Mouse (Mus musculus): Measurements from ENCODE around the gene Tmem69. TPM values are rescaled to one million over a fixed set of nuclear protein-coding genes. Genes with fewer than 3 reads are reported as not detected.

The Tmem69 gene
- polyA plus RNA-seq (2015; fragmentation: Nextera tagmentation; extraction: Ambion mirVana), result 25.0 and 27.5 TPM in 2 replicates

- Histone ChIP-seq H3K9me3 (no peaks in the 10 kb centered on the region), H3K4me2 (peak within 1 kb of the TSS; percentile 83), H3K36me3 (peaks cover 11% of the 10 kb centered on the region), H3K27ac (peak within 1 kb of the TSS; percentile 91), H3K4me3 (peak within 1 kb of the TSS; percentile 87), H3K27me3 (no peaks in the 10 kb centered on the region), H3K9ac (peak within 1 kb of the TSS; percentile 83), H3K4me1 (replicated peaks) (peaks cover 29% of the 10 kb centered on the region)
- WGBS, result 5% methylated on average over 23 of the region's 23 CpGs
- no peak for ATAC-seq (ENCODE audit: low FRiP score)
Measured at GRCm38 (mm10) chr4:116555413-116556300, at the start of gene Tmem69. Gene Tmem69, minus strand, starts transcription at chr4:116555936.

GRCm38 (mm10) chr4:116596978-116597881, 41.5 kb upstream of the Tmem69 start:
- 1% methylated on average over 50 of the region's 50 CpGs for WGBS

GRCm38 (mm10) chr4:116596379-116596778, 40.6 kb upstream of the Tmem69 start, which contains the start of gene Ccdc17:
Gene Ccdc17, plus strand, starts transcription at chr4:116596654.
- Histone ChIP-seq H3K4me2 (peak within 1 kb of the TSS; percentile 77), H3K4me1 (replicated peaks) (peaks cover 20% of the 10 kb centered on the region), H3K4me3 (peak within 1 kb of the TSS; percentile 70), H3K9ac (peak within 1 kb of the TSS; percentile 81), H3K9me3 (no peaks in the 10 kb centered on the region), H3K27ac (peak within 1 kb of the TSS; percentile 85), H3K36me3 (peaks cover 49% of the 10 kb centered on the region), H3K27me3 (no peaks in the 10 kb centered on the region)
- ATAC-seq (ENCODE audit: low FRiP score), result no peak
- WGBS, result 26% methylated on average over 5 of the region's 5 CpGs

More at GRCm38 (mm10) chr4:116596978-116597881, 41.5 kb upstream of the Tmem69 start:
- Histone ChIP-seq H3K9ac (peak overlapping the region; percentile 81), H3K27me3 (no peaks in the 10 kb centered on the region), H3K9me3 (no peaks in the 10 kb centered on the region), H3K4me3 (peak overlapping the region; percentile 70), H3K4me2 (peak overlapping the region; percentile 77), H3K36me3 (peaks cover 49% of the 10 kb centered on the region), H3K27ac (peak overlapping the region; percentile 85), H3K4me1 (replicated peaks) (peaks cover 20% of the 10 kb centered on the region)
- ATAC-seq (ENCODE audit: low FRiP score), result peak; percentile 98

DNA sequence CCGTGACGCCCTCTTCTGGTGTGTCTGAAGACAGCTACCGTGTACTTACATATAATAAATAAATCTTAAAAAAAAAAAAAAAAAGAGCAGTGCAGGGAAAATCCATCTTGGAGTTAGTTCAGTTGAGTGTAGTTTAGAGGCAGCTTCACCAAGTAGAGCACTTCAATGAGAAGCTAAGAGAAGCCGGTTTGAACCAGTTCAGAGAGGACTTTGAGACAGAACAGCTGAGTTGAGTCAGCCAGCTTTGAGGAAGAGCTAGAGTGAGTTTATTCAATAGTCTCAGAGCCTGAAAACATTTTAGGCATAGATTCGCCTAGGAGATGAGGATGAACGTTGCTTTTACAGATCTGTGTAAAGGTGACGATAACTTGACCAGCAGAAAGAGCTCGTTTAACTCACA, 40.1 kb upstream of the Tmem69 start:
- no peak overlapping the region for H3K4me3 ChIP-seq
- H3K9me3 ChIP-seq, result no peaks in the 10 kb centered on the region
- no peak overlapping the region for H3K4me2 ChIP-seq
- no peak overlapping the region for H3K9ac ChIP-seq
- no peak overlapping the region for H3K27ac ChIP-seq
- peaks cover 20% of the 10 kb centered on the region for H3K4me1 ChIP-seq (replicated peaks)
- peaks cover 49% of the 10 kb centered on the region for H3K36me3 ChIP-seq
- 82% methylated on average over 8 of the region's 8 CpGs for WGBS
- no peaks in the 10 kb centered on the region for H3K27me3 ChIP-seq
- ATAC-seq (ENCODE audit: low FRiP score), result no peak

DNA sequence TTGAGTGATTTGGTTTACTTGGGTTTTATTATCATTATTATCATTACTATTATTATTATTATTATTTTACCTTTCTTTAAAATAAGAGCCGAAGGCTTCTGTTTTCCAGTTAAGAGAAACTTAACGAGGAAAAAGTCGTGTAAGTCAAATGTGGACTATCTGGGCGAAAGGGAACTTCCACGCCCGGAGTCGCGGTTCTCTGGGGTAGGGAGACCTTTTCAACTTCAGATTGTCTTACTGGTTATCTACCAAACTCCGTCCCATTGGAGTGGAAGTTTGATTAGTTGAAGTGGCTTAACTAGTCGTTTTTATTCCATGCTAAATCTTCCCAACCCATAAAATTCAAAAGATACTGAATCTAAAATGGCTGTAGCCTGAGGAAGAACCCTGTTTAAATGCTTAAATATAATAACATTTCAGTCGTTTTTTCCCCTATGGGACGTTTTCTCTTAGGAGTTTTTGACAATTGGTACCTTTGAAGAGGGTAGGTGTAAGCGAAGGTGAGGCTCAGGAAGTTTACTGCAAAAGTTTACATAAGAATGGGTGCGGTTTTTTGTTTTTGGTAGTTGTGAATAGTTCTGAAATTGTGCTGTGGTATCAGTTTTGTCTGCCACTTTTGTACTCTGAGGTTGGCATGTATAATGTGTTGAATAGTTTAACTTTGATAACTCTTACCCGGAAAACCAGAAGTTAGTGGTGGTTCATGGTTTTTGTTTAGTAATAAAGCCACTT, 2.6 kb upstream of the Tmem69 start:
- Histone ChIP-seq H3K27me3 (no peaks in the 10 kb centered on the region), H3K36me3 (peaks cover 2% of the 10 kb centered on the region; the same call in 1 of the 2 replicates), H3K27ac (peak overlapping the region; percentile 91; the same call in 1 of the 2 replicates), H3K4me3 (peak overlapping the region; percentile 87), H3K4me2 (peak overlapping the region; percentile 83), H3K4me1 (replicated peaks) (peaks cover 29% of the 10 kb centered on the region), H3K9me3 (no peaks in the 10 kb centered on the region), H3K9ac (peak overlapping the region; percentile 83)
- ATAC-seq (ENCODE audit: low FRiP score), result no peak
- WGBS, result 5% methylated on average over 15 of the region's 15 CpGs

GRCm38 (mm10) chr4:116557306-116558121, 1.8 kb upstream of the Tmem69 start, which contains the start of gene Gpbp1l1:
Gene Gpbp1l1, plus strand, starts transcription at chr4:116557658.
- Histone ChIP-seq H3K4me3 (peak within 1 kb of the TSS; percentile 87), H3K9me3 (no peaks in the 10 kb centered on the region), H3K36me3 (peaks cover 7% of the 10 kb centered on the region), H3K9ac (peak within 1 kb of the TSS; percentile 83), H3K27me3 (no peaks in the 10 kb centered on the region), H3K4me1 (replicated peaks) (peaks cover 29% of the 10 kb centered on the region), H3K27ac (peak within 1 kb of the TSS; percentile 91), H3K4me2 (peak within 1 kb of the TSS; percentile 83)
- peak; percentile 96 for ATAC-seq (ENCODE audit: low FRiP score)
- WGBS, result under 1% methylated on average over 76 of the region's 78 CpGs

GRCm38 (mm10) chr4:116556561-116557305, 997 bp upstream of the Tmem69 start:
- no peaks in the 10 kb centered on the region for H3K27me3 ChIP-seq
- peaks cover 11% of the 10 kb centered on the region for H3K36me3 ChIP-seq
- peak overlapping the region; percentile 83 for H3K9ac ChIP-seq
- peak overlapping the region; percentile 83 for H3K4me2 ChIP-seq
- no peaks in the 10 kb centered on the region for H3K9me3 ChIP-seq
- peak; percentile 98 for ATAC-seq (ENCODE audit: low FRiP score)
- H3K27ac ChIP-seq, result peak overlapping the region; percentile 91
- peaks cover 29% of the 10 kb centered on the region for H3K4me1 ChIP-seq (replicated peaks)
- 0% methylated on average over 28 of the region's 28 CpGs for WGBS
- H3K4me3 ChIP-seq, result peak overlapping the region; percentile 87

DNA sequence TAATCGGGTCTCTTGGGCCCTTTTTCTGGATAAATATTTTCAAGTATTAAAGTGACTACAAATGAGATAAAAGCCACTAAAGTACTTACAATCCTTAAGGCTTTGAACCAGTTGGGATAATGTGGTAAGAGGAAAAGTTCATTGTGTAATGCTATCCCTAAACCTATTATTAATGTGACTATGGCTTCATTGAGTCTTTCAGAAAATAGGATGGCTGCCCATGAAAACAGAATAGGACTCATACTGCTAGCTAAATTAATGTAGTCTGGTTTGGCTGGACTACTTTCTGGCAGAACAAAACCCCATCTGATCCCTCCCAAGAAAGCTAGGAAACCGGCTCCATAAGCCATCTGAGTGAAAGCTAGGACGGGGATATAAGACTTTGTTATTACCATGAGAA, 2.7 kb downstream of the Tmem69 start:
- no peak overlapping the region for H3K4me3 ChIP-seq
- no peaks in the 10 kb centered on the region for H3K27me3 ChIP-seq
- no peak overlapping the region for H3K4me2 ChIP-seq
- no peak for ATAC-seq (ENCODE audit: low FRiP score)
- no peaks in the 10 kb centered on the region for H3K9me3 ChIP-seq
- no peak overlapping the region for H3K27ac ChIP-seq
- peaks cover 10% of the 10 kb centered on the region for H3K4me1 ChIP-seq (replicated peaks)
- WGBS, result 90% methylated on average over 3 of the region's 3 CpGs
- H3K36me3 ChIP-seq, result peaks cover 11% of the 10 kb centered on the region
- H3K9ac ChIP-seq, result no peak overlapping the region

DNA sequence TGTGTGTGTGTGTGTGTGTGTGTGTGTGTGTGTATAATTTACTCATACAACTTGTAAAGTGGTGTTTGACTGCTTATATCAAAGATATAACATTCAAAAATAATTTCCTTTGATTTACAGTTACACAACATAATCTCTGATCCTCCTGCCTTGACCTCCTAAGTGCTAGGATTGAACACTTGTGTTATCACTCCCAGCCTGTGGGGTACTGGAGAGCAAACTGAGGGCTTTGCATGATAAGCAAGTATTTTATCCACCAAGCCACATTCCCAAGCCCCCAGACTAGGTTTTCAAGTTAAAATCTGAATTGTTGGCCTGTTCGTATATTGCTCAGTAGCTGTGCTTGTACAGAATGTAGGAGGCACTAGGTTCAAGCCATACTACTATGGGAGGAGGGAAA, 5.3 kb downstream of the Tmem69 start:
- H3K4me1 ChIP-seq (replicated peaks), result peaks cover 3% of the 10 kb centered on the region
- peaks cover 11% of the 10 kb centered on the region for H3K36me3 ChIP-seq
- H3K9ac ChIP-seq, result no peak overlapping the region
- H3K9me3 ChIP-seq, result no peaks in the 10 kb centered on the region
- H3K27me3 ChIP-seq, result no peaks in the 10 kb centered on the region
- WGBS, result 89% methylated on average over 1 of the region's 1 CpGs
- H3K27ac ChIP-seq, result no peak overlapping the region
- ATAC-seq (ENCODE audit: low FRiP score), result no peak
- H3K4me2 ChIP-seq, result no peak overlapping the region
- H3K4me3 ChIP-seq, result no peak overlapping the region

GRCm38 (mm10) chr4:116537737-116538136, 18.0 kb downstream of the Tmem69 start:
- Histone ChIP-seq H3K27ac (no peak overlapping the region), H3K4me3 (no peak overlapping the region), H3K4me1 (replicated peaks) (no peaks in the 10 kb centered on the region), H3K4me2 (no peak overlapping the region), H3K36me3 (peaks cover 22% of the 10 kb centered on the region), H3K9me3 (no peaks in the 10 kb centered on the region), H3K27me3 (no peaks in the 10 kb centered on the region), H3K9ac (no peak overlapping the region)
- ATAC-seq (ENCODE audit: low FRiP score), result no peak
- WGBS, result 92% methylated on average over 3 of the region's 3 CpGs
